ENCODE assay signal across 9 mouse cellular contexts in genomic region chr11:54562761-54563160, GRCm38 (mm10). TPM values are rescaled to one million over a fixed set of nuclear protein-coding genes. Genes with fewer than 3 reads are reported as not detected.
DNase-seq lines count a peak whose midpoint lies in the region; TF ChIP-seq lines count a peak whose summit lies in the region.
"Had no signal": no experiment of that assay in that cellular context is flagged by ENCODE, and none has a peak within 500 bp of the region (broad histone marks: within the 10 kb centered on the region; RNA-seq: fewer than 3 reads in every experiment).

No protein-coding gene starts in this region.

- TF ChIP-seq CTCF in CH12.LX (conservative IDR thresholded peaks at IDR 0.05 in 1 of 2, IDR thresholded peaks at IDR 0.05 in 1 of 2; ENCODE audit: low read depth in 2 of 2, low read length in 2 of 2): peak in 1 of 2 experiments; percentile 61; a peak in 2 of 4 replicates

- no peaks in the 10 kb centered on the region for H3K27me3 ChIP-seq in CH12.LX (replicated peaks)
- no peaks in the 10 kb centered on the region for H3K27me3 ChIP-seq in splenic B cell, adult 2 months (ENCODE audit: control insufficient read depth, insufficient read depth, low read length, poor library complexity, severe bottlenecking)

- 0 out of 2 replicates have a peak, but pooled peaks cover 3% of the 10 kb centered on the region for H3K79me2 ChIP-seq in CH12.LX (replicated peaks; ENCODE audit: control insufficient read depth, extremely low read depth, insufficient read depth, poor library complexity, severe bottlenecking)

- no peak overlapping the region for H3K27ac ChIP-seq in CH12.LX (ENCODE audit: insufficient read depth, low read depth)

- H3K9me3 ChIP-seq in CH12.LX (replicated peaks; ENCODE audit: low read length): no peaks in the 10 kb centered on the region

- H3K4me3 ChIP-seq in CH12.LX (replicated peaks in 1 of 3; ENCODE audit: low read depth in 2 of 3, low read length in 2 of 3, poor library complexity in 1 of 3): no peak overlapping the region
- H3K4me3 ChIP-seq: erythroblast, embryonic 14.5 days had no signal

- peak; percentile 26 for DNase-seq in adrenal gland, adult 2 months
- no peak for DNase-seq in adrenal gland, postnatal 4 days (ENCODE audit: low spot score in 2 of 2)
- peak; percentile 18 for DNase-seq in kidney, adult 9 months
- no peak for DNase-seq in kidney, postnatal 14 days
- peak; percentile 65 for DNase-seq in CH12.LX (ENCODE audit: extremely low read depth)
- peak; percentile 17 for DNase-seq in heart, postnatal 4 days
- DNase-seq in splenic B cell, adult 2 months (ENCODE audit: low read depth, low spot score): peak; percentile 52
- DNase-seq in frontal cortex, postnatal 14 days (ENCODE audit: low spot score in 2 of 2): no peak

- TF ChIP-seq RAD21 in CH12.LX (IDR thresholded peaks at IDR 0.05; ENCODE audit: low read depth, low read length): peak; percentile 48

- dilution Hi-C loops in CH12.LX (cut with MboI; ENCODE audit: extremely low pct_ligation_motif_present, extremely low pct_unique_long_range_greater_than_20kb, low sequenced_read_pairs): no loop called here

- H3K4me2 ChIP-seq in CH12.LX (ENCODE audit: insufficient read depth, low read depth, poor library complexity, severe bottlenecking): no peak overlapping the region

- in situ Hi-C loops in CH12.LX (cut with MboI; ENCODE audit: low pct_ligation_motif_present, low pct_unique_long_range_greater_than_20kb, low sequenced_read_pairs): no loop called here

- no peak overlapping the region for H3K9ac ChIP-seq in CH12.LX (ENCODE audit: insufficient read depth, low read depth)

- H3K36me3 ChIP-seq in CH12.LX (replicated peaks in 1 of 2; ENCODE audit: control insufficient read depth in 1 of 2, insufficient read depth in 1 of 2, low read length in 1 of 2): peaks cover 2 to 37% of the 10 kb centered on the region in 2 experiments
- peaks cover 7% of the 10 kb centered on the region; the same call in 1 of the 2 replicates for H3K36me3 ChIP-seq in splenic B cell, adult 2 months (ENCODE audit: control insufficient read depth, insufficient read depth, low read length, poor library complexity, severe bottlenecking)

- H3K4me1 ChIP-seq in CH12.LX (ENCODE audit: control insufficient read depth in 1 of 2, insufficient read depth in 2 of 2): no peaks in the 10 kb centered on the region

- TF ChIP-seq EP300 in CH12.LX (IDR thresholded peaks at IDR 0.05; ENCODE audit: low read length): no peak

- no peak for TF ChIP-seq POLR2A in CH12.LX (IDR thresholded peaks at IDR 0.05; ENCODE audit: low read depth, low read length)

TF ChIP-seq in CH12.LX, 34 proteins besides CTCF, POLR2A, EP300 and RAD21:
- TF ChIP-seq MYC (IDR thresholded peaks at IDR 0.05; ENCODE audit: low read depth, low read length) (no peak), POLR2AphosphoS2 (IDR thresholded peaks at IDR 0.05; ENCODE audit: low read depth, low read length) (no peak), MAX (IDR thresholded peaks at IDR 0.05; ENCODE audit: low read length) (0 out of 2 replicates have a peak, but pooled peaks have one; percentile 24), ELF1 (IDR thresholded peaks at IDR 0.05; ENCODE audit: low read depth, low read length) (no peak), MEF2A (IDR thresholded peaks at IDR 0.05; ENCODE audit: borderline replicate concordance, low read depth, low read length) (no peak), SMC3 (IDR thresholded peaks at IDR 0.05; ENCODE audit: low read depth, low read length) (peak; percentile 43), ZNF384 (IDR thresholded peaks at IDR 0.05; ENCODE audit: low read depth, low read length) (peak; percentile 67), ZC3H11A (IDR thresholded peaks at IDR 0.05; ENCODE audit: low read depth, low read length) (no peak)

RNA-seq across cellular contexts. Expression of gene Rapgef6, which starts 40.1 kb away (rescaled TPM):
- total RNA-seq in adrenal gland, adult 2 months (2021): 10 to 100 TPM; 23.5 to 23.7 TPM
- 12.9 and 14.9 TPM in 2 replicates for polyA plus RNA-seq in adrenal gland, adult 2 months (2012; rRNA removed)
- total RNA-seq in adrenal gland, postnatal 4 days (2021): 10 to 100 TPM; 29.0 to 37.1 TPM
- total RNA-seq in CH12.LX (2012; rRNA removed) (34.1 and 38.3 TPM in 2 replicates), CH12.LX (2014; rRNA removed) (36.7 and 39.5 TPM in 2 replicates)
- polyA plus RNA-seq in CH12.LX (2012; ENCODE audit: insufficient read length, low read depth): 54.8 and 63.8 TPM in 2 replicates
- total RNA-seq in heart, postnatal 4 days (2021): 10 to 100 TPM; 29.7 to 34.0 TPM

Comparison
In these comparisons a context has a peak if more than half of its experiments do, and no peak if none do; other contexts are left out.
1. DNase-seq: peak in adrenal gland, adult 2 months (single experiment), kidney, adult 9 months (single experiment), CH12.LX (single experiment), heart, postnatal 4 days (single experiment) and splenic B cell, adult 2 months (single experiment); none in adrenal gland, postnatal 4 days (0 of 2), kidney, postnatal 14 days (single experiment) and frontal cortex, postnatal 14 days (0 of 2).